Mouse (Mus musculus): ENCODE measurements at regions not wholly inside any gene's neighbourhood (a gene's known extent, or its start where the extent isn't known, plus 50 kb on each side); places are given as distances from the start of the nearest gene placed in this dataset.
A peak's percentile ranks its signal among the peaks of the same experiment; 100 is the strongest.

- H3K9me3 ChIP-seq (ENCODE audit: control insufficient read depth, low read length), result no peaks in the 10 kb centered on the region
- no peak overlapping the region for H3K4me2 ChIP-seq (ENCODE audit: low read length)
- H3K4me1 ChIP-seq (ENCODE audit: control insufficient read depth in 2 of 2, insufficient read depth in 2 of 2, low read length in 2 of 2), result no peaks in the 10 kb centered on the region
- no peaks in the 10 kb centered on the region for H3K36me3 ChIP-seq (ENCODE audit: control insufficient read depth, insufficient read depth, low read length)
- no peak overlapping the region for H3K4me3 ChIP-seq (ENCODE audit: control insufficient read depth in 1 of 2, insufficient read depth in 1 of 2, low read depth in 1 of 2, low read length in 2 of 2)
- no peak overlapping the region for H3K9ac ChIP-seq (ENCODE audit: low read length)
- 61% methylated on average over 16 of the region's 16 CpGs for WGBS
- no peak overlapping the region for H3K27ac ChIP-seq (replicated peaks in 1 of 2; ENCODE audit: control insufficient read depth in 1 of 2, insufficient read depth in 1 of 2, low read depth in 2 of 2, low read length in 2 of 2)
- no peak for ATAC-seq (ENCODE audit: insufficient number of reproducible peaks, insufficient read depth, low FRiP score, low read depth)
- H3K27me3 ChIP-seq (ENCODE audit: control insufficient read depth, insufficient read depth, low read length), result no peaks in the 10 kb centered on the region
Observed at GRCm38 (mm10) chr6:101585871-101586270, 208.2 kb upstream of the Pdzrn3 start.

DNA sequence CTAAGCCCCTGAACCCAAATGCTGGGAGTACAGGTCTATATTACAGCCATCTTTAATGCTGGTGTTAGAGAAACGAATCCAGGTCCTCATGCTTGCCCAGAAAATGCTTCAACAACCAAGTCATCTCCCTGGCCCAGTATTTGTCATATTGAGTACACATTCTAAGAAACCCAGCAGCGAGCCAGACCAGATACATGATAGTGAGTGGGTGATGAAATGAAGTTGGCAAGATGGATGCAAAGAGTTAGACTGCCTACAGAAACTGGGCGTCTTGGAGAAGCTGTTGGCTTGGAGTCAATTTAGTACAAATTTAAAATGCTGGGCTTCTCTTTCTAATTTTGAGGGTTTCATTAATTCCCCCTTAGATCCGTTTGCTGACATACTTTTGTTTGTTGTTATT, 203.1 kb upstream of the Pdzrn3 start:
- H3K9me3 ChIP-seq (ENCODE audit: control insufficient read depth, low read length), result no peaks in the 10 kb centered on the region
- H3K4me1 ChIP-seq (ENCODE audit: control insufficient read depth in 2 of 2, insufficient read depth in 2 of 2, low read length in 2 of 2), result peaks cover 0 to 2% of the 10 kb centered on the region in 2 experiments; a peak in 1 of 4 replicates
- H3K36me3 ChIP-seq (ENCODE audit: control insufficient read depth, insufficient read depth, low read length), result no peaks in the 10 kb centered on the region
- no peaks in the 10 kb centered on the region for H3K27me3 ChIP-seq (ENCODE audit: control insufficient read depth, insufficient read depth, low read length)
- no peak overlapping the region for H3K9ac ChIP-seq (ENCODE audit: low read length)
- H3K4me3 ChIP-seq (ENCODE audit: control insufficient read depth in 1 of 2, insufficient read depth in 1 of 2, low read depth in 1 of 2, low read length in 2 of 2), result no peak overlapping the region
- WGBS, result 55% methylated on average over 4 of the region's 4 CpGs
- no peak overlapping the region for H3K4me2 ChIP-seq (ENCODE audit: low read length)
- H3K27ac ChIP-seq (replicated peaks in 1 of 2; ENCODE audit: control insufficient read depth in 1 of 2, insufficient read depth in 1 of 2, low read depth in 2 of 2, low read length in 2 of 2), result no peak overlapping the region
- no peak for ATAC-seq (ENCODE audit: insufficient number of reproducible peaks, insufficient read depth, low FRiP score, low read depth)

GRCm38 (mm10) chr6:101556096-101556495, 178.4 kb upstream of the Pdzrn3 start:
- Histone ChIP-seq H3K4me1 (ENCODE audit: control insufficient read depth in 2 of 2, insufficient read depth in 2 of 2, low read length in 2 of 2) (peaks cover 0 to 4% of the 10 kb centered on the region in 2 experiments; a peak in 2 of 4 replicates), H3K36me3 (ENCODE audit: control insufficient read depth, insufficient read depth, low read length) (no peaks in the 10 kb centered on the region), H3K9me3 (ENCODE audit: control insufficient read depth, low read length) (no peaks in the 10 kb centered on the region), H3K4me3 (ENCODE audit: control insufficient read depth in 1 of 2, insufficient read depth in 1 of 2, low read depth in 1 of 2, low read length in 2 of 2) (no peak overlapping the region), H3K9ac (ENCODE audit: low read length) (no peak overlapping the region), H3K4me2 (ENCODE audit: low read length) (no peak overlapping the region), H3K27me3 (ENCODE audit: control insufficient read depth, insufficient read depth, low read length) (no peaks in the 10 kb centered on the region), H3K27ac (replicated peaks in 1 of 2; ENCODE audit: control insufficient read depth in 1 of 2, insufficient read depth in 1 of 2, low read depth in 2 of 2, low read length in 2 of 2) (no peak overlapping the region)
- ATAC-seq (ENCODE audit: insufficient number of reproducible peaks, insufficient read depth, low FRiP score, low read depth), result no peak
- WGBS, result 88% methylated on average over 1 of the region's 1 CpGs

DNA sequence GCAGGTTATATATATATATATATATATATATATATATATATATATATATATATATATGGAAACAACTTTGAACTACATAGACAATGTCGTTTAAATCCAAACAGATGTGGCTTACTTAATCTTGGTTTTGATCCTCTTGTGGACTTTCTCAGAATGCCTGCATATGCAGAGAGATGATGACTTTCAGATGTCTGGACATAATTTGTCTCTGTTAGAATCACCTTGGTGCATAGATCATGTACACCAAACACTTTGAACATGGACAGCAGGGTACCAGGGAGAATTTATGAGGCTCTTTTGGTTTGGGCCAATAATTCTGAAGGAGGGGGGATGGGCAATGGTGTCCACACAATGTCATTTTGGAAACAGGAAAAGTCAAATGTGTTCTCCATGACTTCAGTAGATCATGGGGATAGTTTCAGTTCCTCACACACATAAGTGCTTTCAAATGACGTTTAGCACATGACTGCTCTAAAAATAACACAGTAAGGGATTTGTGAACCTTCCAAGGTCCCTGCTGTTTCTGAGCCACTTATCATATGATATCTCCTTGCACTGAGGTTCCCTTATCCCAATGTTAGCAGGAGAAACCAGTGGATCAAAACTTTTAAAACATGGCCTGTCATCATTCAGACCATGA, 177.4 kb upstream of the Pdzrn3 start:
- H3K9me3 ChIP-seq (ENCODE audit: control insufficient read depth, low read length), result no peaks in the 10 kb centered on the region

DNA sequence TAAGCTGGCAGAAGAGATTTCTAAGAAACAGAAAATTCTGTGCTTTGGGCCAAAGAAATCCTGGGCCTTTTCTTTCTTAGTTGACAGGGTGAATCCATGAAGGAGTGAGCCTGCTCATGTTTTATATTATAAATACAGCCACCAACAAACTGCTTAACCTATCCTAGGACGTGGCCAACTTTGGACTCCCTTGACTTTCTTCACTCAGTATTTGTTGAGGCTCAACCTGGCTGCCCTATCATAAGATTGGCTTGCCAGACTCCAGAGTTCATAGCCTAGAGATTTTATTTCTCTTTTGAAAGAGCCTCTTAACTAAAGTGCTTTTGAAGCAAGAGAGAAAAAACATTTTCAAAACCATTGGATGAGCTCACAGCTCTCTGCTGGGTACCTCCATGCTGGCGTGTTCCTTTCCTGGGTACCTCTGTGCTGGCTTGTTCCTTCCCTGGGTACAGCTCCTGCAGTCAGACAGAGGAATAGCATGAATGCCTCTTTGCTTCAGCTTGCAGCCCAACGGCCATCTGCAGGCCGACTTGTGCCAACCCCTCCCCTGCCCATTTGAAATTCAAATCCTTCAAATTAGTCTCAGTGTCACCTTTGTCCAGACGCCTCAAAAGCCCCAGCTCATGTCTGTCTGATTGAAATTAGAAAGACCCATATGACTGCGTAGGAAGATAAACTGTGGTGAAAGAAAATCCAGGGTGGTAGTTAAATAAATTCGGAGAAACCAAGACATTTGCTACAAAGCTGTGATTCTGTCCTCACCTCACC, 173.0 kb upstream of the Pdzrn3 start:
- no peak for ATAC-seq (ENCODE audit: insufficient number of reproducible peaks, insufficient read depth, low FRiP score, low read depth)
- Histone ChIP-seq H3K27me3 (ENCODE audit: control insufficient read depth, insufficient read depth, low read length) (no peaks in the 10 kb centered on the region), H3K36me3 (ENCODE audit: control insufficient read depth, insufficient read depth, low read length) (no peaks in the 10 kb centered on the region), H3K4me2 (ENCODE audit: low read length) (no peak overlapping the region), H3K4me3 (ENCODE audit: control insufficient read depth in 1 of 2, insufficient read depth in 1 of 2, low read depth in 1 of 2, low read length in 2 of 2) (no peak overlapping the region), H3K9ac (ENCODE audit: low read length) (no peak overlapping the region), H3K9me3 (ENCODE audit: control insufficient read depth, low read length) (no peaks in the 10 kb centered on the region), H3K4me1 (ENCODE audit: control insufficient read depth in 2 of 2, insufficient read depth in 2 of 2, low read length in 2 of 2) (peaks cover 0 to 4% of the 10 kb centered on the region in 2 experiments; a peak in 2 of 4 replicates), H3K27ac (replicated peaks in 1 of 2; ENCODE audit: control insufficient read depth in 1 of 2, insufficient read depth in 1 of 2, low read depth in 2 of 2, low read length in 2 of 2) (no peak overlapping the region)
- WGBS, result 36% methylated on average over 7 of the region's 7 CpGs

More for the DNA sequence above, 177.4 kb upstream of the Pdzrn3 start:
- H3K9ac ChIP-seq (ENCODE audit: low read length), result no peak overlapping the region
- ATAC-seq (ENCODE audit: insufficient number of reproducible peaks, insufficient read depth, low FRiP score, low read depth), result no peak
- H3K4me2 ChIP-seq (ENCODE audit: low read length), result no peak overlapping the region
- WGBS, result 31% methylated on average over 2 of the region's 2 CpGs
- no peak overlapping the region for H3K4me3 ChIP-seq (ENCODE audit: control insufficient read depth in 1 of 2, insufficient read depth in 1 of 2, low read depth in 1 of 2, low read length in 2 of 2)
- no peaks in the 10 kb centered on the region for H3K36me3 ChIP-seq (ENCODE audit: control insufficient read depth, insufficient read depth, low read length)
- peaks cover 0 to 4% of the 10 kb centered on the region in 2 experiments; a peak in 2 of 4 replicates for H3K4me1 ChIP-seq (ENCODE audit: control insufficient read depth in 2 of 2, insufficient read depth in 2 of 2, low read length in 2 of 2)
- 0 out of 4 replicates have a peak overlapping the region, but pooled peaks of 1 of the 2 experiments have one; percentile 20 for H3K27ac ChIP-seq (replicated peaks in 1 of 2; ENCODE audit: control insufficient read depth in 1 of 2, insufficient read depth in 1 of 2, low read depth in 2 of 2, low read length in 2 of 2)
- H3K27me3 ChIP-seq (ENCODE audit: control insufficient read depth, insufficient read depth, low read length), result no peaks in the 10 kb centered on the region

GRCm38 (mm10) chr6:101537581-101537980, 159.9 kb upstream of the Pdzrn3 start:
- Histone ChIP-seq H3K27me3 (ENCODE audit: control insufficient read depth, insufficient read depth, low read length) (no peaks in the 10 kb centered on the region), H3K27ac (replicated peaks in 1 of 2; ENCODE audit: control insufficient read depth in 1 of 2, insufficient read depth in 1 of 2, low read depth in 2 of 2, low read length in 2 of 2) (no peak overlapping the region), H3K9ac (ENCODE audit: low read length) (no peak overlapping the region), H3K9me3 (ENCODE audit: control insufficient read depth, low read length) (no peaks in the 10 kb centered on the region), H3K4me1 (ENCODE audit: control insufficient read depth in 2 of 2, insufficient read depth in 2 of 2, low read length in 2 of 2) (0 out of 4 replicates have a peak, but pooled peaks cover 0 to 3% of the 10 kb centered on the region in 2 experiments), H3K4me3 (ENCODE audit: control insufficient read depth in 1 of 2, insufficient read depth in 1 of 2, low read depth in 1 of 2, low read length in 2 of 2) (no peak overlapping the region), H3K4me2 (ENCODE audit: low read length) (no peak overlapping the region), H3K36me3 (ENCODE audit: control insufficient read depth, insufficient read depth, low read length) (no peaks in the 10 kb centered on the region)
- 82% methylated on average over 5 of the region's 5 CpGs for WGBS
- ATAC-seq (ENCODE audit: insufficient number of reproducible peaks, insufficient read depth, low FRiP score, low read depth), result no peak

- ATAC-seq (ENCODE audit: insufficient number of reproducible peaks, insufficient read depth, low FRiP score, low read depth), result no peak
- WGBS, result 53% methylated on average over 9 of the region's 9 CpGs
- no peak overlapping the region for H3K27ac ChIP-seq (replicated peaks in 1 of 2; ENCODE audit: control insufficient read depth in 1 of 2, insufficient read depth in 1 of 2, low read depth in 2 of 2, low read length in 2 of 2)
Observed at GRCm38 (mm10) chr6:101534214-101535052, 156.7 kb upstream of the Pdzrn3 start.

More at GRCm38 (mm10) chr6:101534214-101535052, 156.7 kb upstream of the Pdzrn3 start:
- Histone ChIP-seq H3K9ac (ENCODE audit: low read length) (no peak overlapping the region), H3K4me1 (ENCODE audit: control insufficient read depth in 2 of 2, insufficient read depth in 2 of 2, low read length in 2 of 2) (peaks cover 3 to 7% of the 10 kb centered on the region in 2 experiments; a peak in 2 of 4 replicates), H3K27me3 (ENCODE audit: control insufficient read depth, insufficient read depth, low read length) (no peaks in the 10 kb centered on the region), H3K4me2 (ENCODE audit: low read length) (no peak overlapping the region), H3K9me3 (ENCODE audit: control insufficient read depth, low read length) (no peaks in the 10 kb centered on the region), H3K36me3 (ENCODE audit: control insufficient read depth, insufficient read depth, low read length) (no peaks in the 10 kb centered on the region), H3K4me3 (ENCODE audit: control insufficient read depth in 1 of 2, insufficient read depth in 1 of 2, low read depth in 1 of 2, low read length in 2 of 2) (no peak overlapping the region)
